Mouse (Mus musculus) kidney, adult 2 months (tissue): ENCODE results near the gene Actl10. TPM values are rescaled to one million over a fixed set of nuclear protein-coding genes. Genes with fewer than 3 reads are reported as not detected.
A peak's percentile ranks its signal among the peaks of the same experiment; 100 is the strongest.

ENCODE experiments used
- DNase-seq: peaks from one replicate; pipeline ENCODE4 v3.0.0; 2021
- H3K27ac ChIP-seq: fragments of 200-500 bp; 2 replicates; pipeline ENCODE4 v1.5.1; 2012; ENCODE audit warnings: low read depth, low read length, control low read depth, inconsistent platforms; ENCODE audit not compliant: insufficient read depth
- H3K27me3 ChIP-seq: fragments of 200-500 bp; replicated peaks from 2 replicates; pipeline ENCODE4 v1.6.1; 2012; ENCODE audit warnings: mild to moderate bottlenecking, moderate library complexity, low read length, inconsistent platforms; ENCODE audit not compliant: control insufficient read depth, insufficient read depth
- H3K36me3 ChIP-seq: fragments of 200-500 bp; 2 replicates; pipeline ENCODE4 v1.6.1; 2012; ENCODE audit warnings: mild to moderate bottlenecking, moderate library complexity, low read length, inconsistent platforms; ENCODE audit not compliant: control insufficient read depth, insufficient read depth
- H3K4me1 ChIP-seq: fragments of 200-500 bp; 2 replicates; pipeline ENCODE4 v1.6.1; 2011; ENCODE audit warnings: low read length; ENCODE audit not compliant: control insufficient read depth, insufficient read depth
- H3K4me3 ChIP-seq: fragments of 200-500 bp; 2 replicates; pipeline ENCODE4 v1.5.1; 2011; ENCODE audit warnings: mild to moderate bottlenecking, low read depth, low read length, control low read depth; ENCODE audit not compliant: insufficient read depth
- CTCF ChIP-seq: fragments of 200-500 bp; conservative IDR thresholded peaks from 2 replicates; pipeline ENCODE4 v1.5.1; 2011; ENCODE audit warnings: low read depth, mild to moderate bottlenecking, control low read depth, low read length, moderate library complexity, mixed read lengths; ENCODE audit not compliant: insufficient read depth, insufficient read length
- POLR2A ChIP-seq: fragments of 200-500 bp; IDR thresholded peaks from one replicate; pipeline ENCODE4 v1.6.1; 2011; ENCODE audit warnings: low read depth, low read length, control low read depth
- WGBS: fragments of 180-500 bp; shearing (Covaris S2); methylation state at CpG from one replicate; pipeline ENCODE4 v1.1.7; 2018; 5-methylcytosine and 5-hydroxymethylcytosine counted together
- polyA plus RNA-seq: library from polyadenylated mRNA; depleted of rRNA; stranded (reverse); fragments of >200 nt; gene quantifications from 2 replicates; pipeline ENCODE4 v1.2.3, GENCODE M21; 2012

The Actl10 gene
- polyA plus RNA-seq, 1 experiment = not detected

DNA sequence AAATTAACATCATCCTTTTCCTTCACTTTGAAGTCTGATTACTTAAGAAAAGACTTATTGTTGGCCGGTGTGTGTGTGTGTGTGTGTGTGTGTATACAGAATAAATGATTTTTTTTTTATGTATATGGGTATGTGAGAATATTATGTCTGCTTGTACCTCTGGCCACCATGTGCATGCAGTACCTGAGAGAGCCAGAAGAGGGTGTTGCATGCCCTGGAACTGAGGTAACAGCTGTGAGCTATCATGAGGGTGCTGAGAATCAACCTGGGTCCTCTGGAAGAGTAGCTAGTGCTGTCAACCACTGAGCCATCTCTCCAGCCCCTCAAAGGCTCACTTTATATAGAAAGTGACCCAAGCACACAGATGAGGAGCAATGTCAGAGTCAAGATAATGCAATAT lies 29.8 kb downstream of the Actl10 start:
- no peak overlapping the region for H3K4me3 ChIP-seq
- H3K27me3 ChIP-seq = no peaks in the 10 kb centered on the region
- 94% methylated on average over 1 of the region's 1 CpGs for WGBS
- H3K4me1 ChIP-seq = no peaks in the 10 kb centered on the region
- H3K27ac ChIP-seq = no peak overlapping the region
- H3K36me3 ChIP-seq = no peaks in the 10 kb centered on the region
- DNase-seq = no peak
- TF ChIP-seq POLR2A (no peak), CTCF (0 out of 2 replicates have a peak, but pooled peaks have one; percentile 11)

GRCm38 (mm10) chr2:154583906-154584872 lies 32.6 kb downstream of the Actl10 start:
- Histone ChIP-seq H3K4me1 (no peaks in the 10 kb centered on the region), H3K27me3 (no peaks in the 10 kb centered on the region), H3K36me3 (no peaks in the 10 kb centered on the region; the same call in 1 of the 2 replicates), H3K27ac (no peak overlapping the region), H3K4me3 (no peak overlapping the region)
- no peak for TF ChIP-seq POLR2A
- no peak for TF ChIP-seq CTCF
- 63% methylated on average over 15 of the region's 15 CpGs for WGBS
- no peak for DNase-seq

DNA sequence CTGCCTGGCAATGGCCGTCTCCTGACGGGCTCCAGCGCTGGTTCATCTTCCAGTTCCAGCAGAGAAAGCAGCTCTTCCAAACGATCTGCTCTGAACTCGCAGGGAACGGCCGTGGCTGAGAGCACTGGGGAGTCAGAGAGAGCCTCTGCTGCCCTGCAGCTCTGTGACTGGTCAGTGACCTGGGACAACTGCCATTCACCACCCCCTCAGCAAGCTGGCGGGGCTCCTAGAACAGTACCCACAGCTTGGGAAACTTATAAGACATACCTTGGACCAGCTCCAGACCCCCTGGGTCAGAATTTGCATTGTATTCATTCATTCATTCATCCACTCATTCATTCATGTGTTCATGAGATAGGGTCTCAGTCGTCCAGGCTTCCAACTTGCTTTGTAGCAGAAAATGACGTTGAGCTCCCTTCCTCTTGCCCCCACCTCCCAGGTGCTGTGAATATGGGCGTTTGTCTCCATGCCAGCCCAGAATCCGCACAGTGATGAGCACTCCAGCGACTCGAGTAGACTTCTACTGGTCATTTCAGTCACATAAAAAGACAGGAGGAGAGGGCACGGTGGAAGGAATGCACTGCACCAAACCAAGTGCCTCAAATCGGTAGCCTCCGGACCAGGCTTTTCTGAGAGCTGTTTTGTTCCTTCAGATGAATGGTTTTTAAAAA lies 33.5 kb downstream of the Actl10 start:
- no peak overlapping the region for H3K27ac ChIP-seq
- H3K4me3 ChIP-seq = no peak overlapping the region
- TF ChIP-seq CTCF (no peak), POLR2A (no peak)
- no peak for DNase-seq
- H3K27me3 ChIP-seq = no peaks in the 10 kb centered on the region
- no peaks in the 10 kb centered on the region for H3K4me1 ChIP-seq
- WGBS = 38% methylated on average over 17 of the region's 17 CpGs
- no peaks in the 10 kb centered on the region; the same call in 1 of the 2 replicates for H3K36me3 ChIP-seq

- 87% methylated on average over 5 of the region's 5 CpGs for WGBS
- DNase-seq = no peak
- no peaks in the 10 kb centered on the region for H3K4me1 ChIP-seq
- TF ChIP-seq POLR2A (no peak), CTCF (peak; percentile 64)
- H3K27ac ChIP-seq = no peak overlapping the region
- H3K4me3 ChIP-seq = no peak overlapping the region
- H3K27me3 ChIP-seq = no peaks in the 10 kb centered on the region
- H3K36me3 ChIP-seq = no peaks in the 10 kb centered on the region; the same call in 1 of the 2 replicates
Measured at GRCm38 (mm10) chr2:154586405-154586804, 34.8 kb downstream of the Actl10 start.

DNA sequence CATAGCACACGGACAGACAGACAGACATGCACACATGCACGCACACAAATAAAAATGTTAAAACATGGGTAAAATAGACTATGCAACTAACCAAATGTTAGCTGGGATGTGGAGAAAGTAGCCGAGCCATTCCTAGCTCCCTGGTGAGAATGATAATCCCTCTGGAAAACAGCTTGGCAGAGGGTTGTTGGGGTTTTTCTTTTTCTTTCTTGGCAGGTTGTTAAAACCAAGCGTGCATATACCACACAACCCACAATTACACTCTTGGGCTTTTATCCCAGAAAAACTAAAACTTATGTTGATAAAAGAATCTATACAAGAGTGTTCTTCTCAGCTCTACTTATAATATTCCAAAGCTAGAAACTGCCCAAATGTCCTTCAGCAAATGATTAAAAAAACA lies 37.5 kb downstream of the Actl10 start:
- Histone ChIP-seq H3K4me3 (no peak overlapping the region), H3K27ac (no peak overlapping the region), H3K4me1 (no peaks in the 10 kb centered on the region), H3K27me3 (no peaks in the 10 kb centered on the region), H3K36me3 (no peaks in the 10 kb centered on the region; the same call in 1 of the 2 replicates)
- WGBS = 94% methylated on average over 4 of the region's 4 CpGs
- no peak for DNase-seq
- TF ChIP-seq POLR2A = no peak
- no peak for TF ChIP-seq CTCF

DNA sequence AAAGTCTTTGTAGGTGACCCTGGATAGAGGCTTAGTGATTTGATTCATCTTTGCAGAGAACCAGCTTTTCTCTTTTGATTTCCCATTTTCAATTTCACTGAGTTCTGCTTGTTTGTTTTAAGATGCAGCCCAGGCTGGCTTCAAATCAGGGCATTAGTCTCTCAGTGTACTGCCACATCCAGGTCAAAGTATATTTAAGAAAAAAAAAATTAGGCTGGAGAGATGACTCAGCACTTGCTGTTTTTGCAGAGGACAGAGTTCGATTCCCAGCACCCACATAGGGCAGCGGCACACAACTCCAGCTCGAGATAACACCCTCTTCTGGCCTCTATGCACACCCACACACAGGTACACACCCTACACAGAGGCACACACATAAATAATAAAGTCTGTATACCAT lies 39.7 kb downstream of the Actl10 start:
- WGBS = 71% methylated on average over 3 of the region's 3 CpGs
- H3K27me3 ChIP-seq = no peaks in the 10 kb centered on the region
- H3K4me3 ChIP-seq = no peak overlapping the region
- no peak overlapping the region for H3K27ac ChIP-seq
- no peaks in the 10 kb centered on the region for H3K4me1 ChIP-seq
- no peaks in the 10 kb centered on the region; the same call in none of the 2 replicates for H3K36me3 ChIP-seq
- no peak for TF ChIP-seq CTCF
- TF ChIP-seq POLR2A = no peak
- no peak for DNase-seq

- peak; percentile 72 for TF ChIP-seq CTCF
- no peak for TF ChIP-seq POLR2A
- no peak overlapping the region for H3K27ac ChIP-seq
- DNase-seq = peak; percentile 65
- WGBS = 65% methylated on average over 3 of the region's 3 CpGs
- no peaks in the 10 kb centered on the region for H3K27me3 ChIP-seq
- H3K4me3 ChIP-seq = no peak overlapping the region
- no peaks in the 10 kb centered on the region for H3K4me1 ChIP-seq
- H3K36me3 ChIP-seq = no peaks in the 10 kb centered on the region; the same call in 1 of the 2 replicates
Measured at GRCm38 (mm10) chr2:154593025-154593424, 41.4 kb downstream of the Actl10 start.
